Mouse (Mus musculus): ENCODE results near the gene Elp4. TPM values are rescaled to one million over a fixed set of nuclear protein-coding genes. Genes with fewer than 3 reads are reported as not detected.

The Elp4 gene
- polyA plus RNA-seq, 3 experiments from 2014 or later = 8.8 to 16.9 (median 13.6) TPM

DNA sequence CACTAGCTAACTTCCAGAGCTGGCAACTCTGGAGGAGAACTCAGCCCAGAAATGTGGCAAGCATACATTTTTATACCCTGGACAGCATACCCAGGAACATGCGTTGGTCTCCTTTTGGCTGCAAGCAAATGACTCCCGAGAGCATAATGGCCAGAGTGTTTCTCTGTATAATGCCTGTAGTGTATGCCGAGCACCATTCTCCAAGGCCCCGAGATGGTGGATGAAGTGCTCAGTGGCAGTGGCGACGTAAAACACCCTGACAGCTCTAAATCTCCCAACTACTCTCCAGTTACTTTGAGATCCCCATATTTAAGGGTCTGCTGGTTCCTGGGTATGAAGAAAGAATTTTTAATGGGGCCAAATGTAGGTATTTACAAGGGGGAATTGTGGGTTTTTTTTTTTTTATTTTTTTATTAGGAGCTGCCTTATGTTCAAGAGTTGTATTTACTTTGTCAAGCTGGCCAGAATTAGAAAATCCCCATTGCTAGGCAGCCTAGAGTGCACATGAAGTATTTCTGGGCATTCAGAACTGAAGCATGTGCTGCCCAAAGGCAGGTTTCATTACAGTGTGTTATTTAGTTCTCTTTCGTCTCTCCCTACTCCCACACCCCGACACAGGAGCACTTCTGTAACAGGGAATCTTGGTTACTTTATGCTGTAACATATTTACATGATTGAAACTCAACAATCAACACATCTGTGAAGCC, 188.8 kb downstream of the Elp4 start:
- no peak for ATAC-seq

- no peak for ATAC-seq
Observed at GRCm38 (mm10) chr2:105710511-105710910, 193.9 kb downstream of the Elp4 start.

DNA sequence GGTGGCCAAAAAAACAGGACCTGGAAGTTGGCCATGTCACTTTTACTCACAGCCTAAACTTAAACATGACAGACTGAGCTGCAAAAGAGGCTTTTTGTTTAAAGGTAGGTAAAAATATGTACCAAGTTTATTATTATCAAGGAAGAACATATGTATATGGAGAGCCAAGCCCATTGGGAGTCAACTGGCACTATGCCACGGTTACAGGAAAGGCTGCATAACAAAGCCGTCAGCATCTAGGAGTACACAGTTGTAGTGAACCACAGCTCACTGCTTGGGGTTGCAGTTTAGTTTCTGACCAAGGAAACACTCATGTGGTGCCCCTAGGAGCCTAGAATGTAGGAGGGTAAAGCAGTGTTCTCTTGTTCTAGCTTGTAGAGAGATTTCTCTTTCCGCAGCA, 195.2 kb downstream of the Elp4 start:
- ATAC-seq = no peak

GRCm38 (mm10) chr2:105705320-105705719, 199.0 kb downstream of the Elp4 start:
- no peak for ATAC-seq

DNA sequence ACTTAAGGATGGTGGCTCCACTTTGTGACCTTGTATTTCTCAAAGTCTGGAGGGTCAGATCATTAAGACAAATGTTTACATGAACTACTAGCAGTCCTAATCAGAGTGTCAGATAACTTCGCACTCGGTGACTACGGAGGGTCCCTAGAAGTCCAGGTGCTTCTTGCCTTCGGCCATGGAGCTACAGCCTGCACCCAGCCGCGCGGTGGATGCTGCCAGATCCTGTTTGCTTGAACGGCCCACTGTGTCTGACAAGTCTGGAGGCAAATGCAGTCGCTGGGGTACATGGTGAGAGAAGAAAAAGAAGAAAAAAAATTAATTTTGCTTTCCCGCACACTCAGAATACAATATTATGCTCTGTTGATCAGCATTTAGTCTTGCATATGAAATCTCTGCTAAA, 201.8 kb downstream of the Elp4 start:
- no peak for ATAC-seq

DNA sequence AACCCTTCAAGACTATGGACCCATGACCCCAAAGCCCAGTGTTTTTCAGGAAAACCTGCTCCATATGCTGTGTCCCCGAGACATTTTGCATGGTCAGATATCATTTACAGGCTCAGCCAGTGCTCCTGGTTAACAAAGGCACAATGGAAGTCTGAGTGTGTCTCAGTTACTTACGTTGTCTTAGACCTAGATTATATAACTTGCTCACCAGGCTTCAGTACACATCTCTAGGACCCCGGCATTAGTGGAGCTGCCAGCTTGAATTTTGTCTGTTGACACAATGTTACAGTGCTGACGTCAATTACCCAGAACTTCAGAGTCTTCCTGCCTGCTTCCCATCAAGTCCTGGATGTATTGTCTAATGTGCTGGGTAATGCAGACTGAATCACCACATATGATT, 202.6 kb downstream of the Elp4 start:
- no peak for ATAC-seq

GRCm38 (mm10) chr2:105698631-105699030, 205.7 kb downstream of the Elp4 start:
- ATAC-seq = no peak

- ATAC-seq = no peak
Observed at GRCm38 (mm10) chr2:105697741-105698140, 206.6 kb downstream of the Elp4 start.

DNA sequence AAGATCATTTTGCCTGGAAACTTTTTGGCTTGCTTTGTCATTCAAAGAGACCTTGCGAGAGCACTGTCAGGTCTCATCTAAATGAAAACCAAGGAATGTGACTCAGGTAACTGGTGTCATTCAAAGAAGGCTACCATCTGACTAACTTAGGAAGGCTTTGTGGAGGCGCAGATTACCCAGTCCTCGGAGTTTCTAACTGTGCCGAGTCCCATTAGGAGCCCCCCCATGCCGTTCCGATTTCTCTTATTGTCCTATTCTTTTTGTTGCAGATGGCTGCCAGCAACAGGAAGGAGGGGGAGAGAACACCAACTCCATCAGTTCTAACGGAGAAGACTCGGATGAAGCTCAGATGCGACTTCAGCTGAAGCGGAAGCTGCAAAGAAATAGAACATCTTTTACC, 213.1 kb downstream of the Elp4 start:
- ATAC-seq = no peak

DNA sequence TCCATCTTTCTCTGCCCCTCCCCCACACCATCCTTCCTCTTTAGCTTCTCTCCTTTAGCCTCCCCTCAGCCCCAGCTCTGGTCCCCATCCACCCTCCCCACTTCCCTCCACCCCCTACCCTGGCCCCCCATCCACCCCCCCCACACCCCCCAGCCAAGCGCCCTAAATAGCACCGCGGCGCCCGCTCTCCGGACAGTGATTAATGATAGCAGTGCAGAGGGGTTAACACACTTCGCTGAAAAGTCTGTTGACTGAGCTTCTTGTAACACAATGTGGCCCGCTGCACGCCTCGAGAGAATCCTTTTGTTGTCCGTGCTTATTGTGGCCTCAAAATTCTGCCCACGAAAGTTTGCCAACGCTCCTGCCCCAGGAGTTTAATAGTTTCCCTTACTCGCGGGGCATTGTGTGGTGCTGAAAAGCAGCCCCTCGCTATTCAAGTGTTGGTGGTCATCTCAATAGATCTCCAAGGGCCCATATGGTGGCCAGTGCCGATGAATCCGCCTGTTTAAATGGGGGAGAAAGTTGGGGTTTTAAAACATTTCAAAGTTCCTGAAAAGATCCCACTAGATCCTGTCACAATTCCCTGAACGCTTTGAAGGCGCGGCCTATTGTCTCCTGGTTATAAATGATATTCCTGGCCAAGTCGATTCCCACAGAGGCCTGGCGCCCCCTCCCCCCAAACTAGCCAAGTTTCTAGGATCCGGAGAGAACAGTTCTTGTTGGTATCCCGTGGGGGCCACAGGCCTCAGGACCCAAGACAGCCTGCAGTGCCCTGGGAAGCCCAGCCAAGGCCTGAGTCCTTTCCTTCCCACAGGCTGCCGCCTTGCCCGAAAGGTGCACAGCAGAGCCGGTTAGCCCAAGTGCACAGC, 214.4 kb downstream of the Elp4 start:
- ATAC-seq = no peak

DNA sequence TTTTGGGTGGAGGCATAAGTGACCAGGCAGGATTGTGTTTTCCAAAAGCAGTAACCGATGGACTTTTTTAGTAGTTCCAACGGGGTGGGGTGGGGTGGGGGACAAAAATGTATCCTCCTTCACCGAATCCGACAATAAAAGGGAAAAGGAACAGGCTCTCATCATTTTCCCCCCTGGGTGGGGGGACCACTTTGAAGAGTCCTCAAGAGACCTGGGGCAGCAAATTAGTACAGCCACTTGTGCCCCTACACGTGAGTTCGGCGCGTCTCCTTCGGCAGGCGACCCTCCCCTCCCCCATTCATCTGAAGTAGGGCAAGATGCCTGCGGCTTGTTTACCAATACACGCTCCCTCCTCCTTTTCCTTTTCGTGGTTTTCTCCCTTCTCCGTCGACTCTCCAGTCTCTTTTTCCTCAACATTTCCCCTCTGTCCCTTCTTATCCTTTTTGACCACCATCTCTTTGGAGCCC, 215.0 kb downstream of the Elp4 start:
- no peak for ATAC-seq

DNA sequence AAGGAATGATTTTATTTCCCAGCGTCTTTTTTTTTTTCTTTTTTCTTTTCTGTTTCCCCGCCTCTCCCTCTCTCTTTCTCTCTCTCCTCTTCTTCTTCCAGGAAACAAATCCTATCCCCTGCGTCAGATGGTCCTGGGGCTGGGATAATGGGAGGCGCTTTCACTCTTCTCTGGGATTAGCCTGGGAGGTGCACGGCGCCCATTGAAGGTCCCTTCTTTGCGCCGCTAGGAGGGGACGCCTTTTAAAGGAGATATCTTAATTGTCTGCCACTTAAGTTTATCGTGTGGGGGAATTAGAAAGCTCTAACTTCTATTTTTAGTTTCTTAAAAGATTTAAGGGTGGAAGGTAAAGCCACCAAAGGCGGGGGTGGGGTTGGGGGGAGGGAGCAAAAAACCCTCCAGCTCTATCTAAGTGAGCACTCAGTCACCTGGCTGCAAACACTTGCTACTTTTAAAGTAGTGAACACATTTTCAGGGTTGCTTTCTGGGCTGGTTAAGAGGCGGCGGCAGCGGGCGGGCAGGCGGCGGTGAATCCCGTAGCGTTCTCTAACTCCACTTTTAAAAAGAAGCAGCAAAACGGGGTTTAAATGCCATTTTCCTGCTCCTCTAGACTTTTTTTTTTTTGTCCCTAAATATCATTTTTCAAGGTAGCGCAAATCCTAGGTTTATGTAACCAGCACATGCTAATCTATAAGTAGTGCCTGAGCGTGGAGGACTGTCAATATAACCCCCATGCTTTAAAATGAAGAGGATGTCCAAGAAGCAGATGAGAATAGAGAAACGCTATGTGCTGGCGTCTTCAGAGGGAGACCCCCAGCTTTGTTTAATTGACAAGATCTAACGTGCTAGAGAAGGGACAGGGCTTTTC, 215.7 kb downstream of the Elp4 start:
- ATAC-seq = no peak

DNA sequence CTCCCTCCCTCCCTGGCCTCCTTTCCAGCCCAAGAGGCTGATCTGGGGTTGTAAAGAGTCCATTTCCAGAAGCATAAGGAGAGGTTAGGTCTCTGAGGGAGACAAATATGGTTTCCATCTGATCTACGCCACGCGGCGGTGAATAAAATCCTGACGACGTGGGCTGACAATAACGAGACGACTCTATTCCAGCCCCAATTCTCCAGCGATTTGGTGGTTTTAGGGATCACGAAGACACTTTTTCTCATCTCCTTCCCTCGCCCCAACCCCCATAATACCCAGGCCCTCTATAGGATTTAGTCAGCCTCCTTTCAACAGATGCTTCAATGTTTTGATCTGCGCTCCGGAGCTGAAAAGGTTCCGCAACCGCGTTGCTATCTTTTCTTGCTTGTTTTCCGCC, 216.4 kb downstream of the Elp4 start:
- no peak for ATAC-seq

DNA sequence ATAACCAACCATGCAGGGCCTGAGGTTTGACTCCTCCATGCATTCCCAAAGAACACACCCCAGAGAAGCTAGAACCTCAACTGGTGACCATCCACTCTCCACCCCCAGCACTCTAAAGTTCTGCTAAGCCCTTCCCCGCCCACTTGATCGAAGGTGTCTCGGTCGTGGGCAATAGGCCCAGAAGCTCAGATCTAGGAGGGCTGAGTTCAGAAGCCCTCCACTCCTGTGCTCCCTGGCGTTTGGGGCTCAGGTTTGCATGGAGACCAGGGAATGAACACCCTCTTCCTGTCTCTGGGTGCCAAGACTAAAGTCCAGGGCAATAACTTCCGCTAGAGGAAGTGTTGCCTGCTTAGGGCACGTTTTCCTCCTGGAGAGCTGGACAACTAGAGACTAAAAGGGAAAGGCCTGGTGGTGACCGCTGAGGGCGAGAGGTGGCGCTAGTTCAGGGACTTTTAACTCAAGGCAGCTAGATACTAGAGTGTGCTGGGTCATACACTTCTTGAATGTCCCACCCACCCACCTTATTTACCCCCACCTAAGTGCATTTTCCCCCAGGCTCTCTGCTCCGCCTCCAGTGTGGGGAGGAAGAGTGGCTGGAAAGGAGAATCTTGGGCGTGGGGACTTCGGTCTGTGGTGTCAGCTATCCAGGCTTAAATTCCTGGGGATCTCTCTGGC, 216.9 kb downstream of the Elp4 start:
- no peak for ATAC-seq

DNA sequence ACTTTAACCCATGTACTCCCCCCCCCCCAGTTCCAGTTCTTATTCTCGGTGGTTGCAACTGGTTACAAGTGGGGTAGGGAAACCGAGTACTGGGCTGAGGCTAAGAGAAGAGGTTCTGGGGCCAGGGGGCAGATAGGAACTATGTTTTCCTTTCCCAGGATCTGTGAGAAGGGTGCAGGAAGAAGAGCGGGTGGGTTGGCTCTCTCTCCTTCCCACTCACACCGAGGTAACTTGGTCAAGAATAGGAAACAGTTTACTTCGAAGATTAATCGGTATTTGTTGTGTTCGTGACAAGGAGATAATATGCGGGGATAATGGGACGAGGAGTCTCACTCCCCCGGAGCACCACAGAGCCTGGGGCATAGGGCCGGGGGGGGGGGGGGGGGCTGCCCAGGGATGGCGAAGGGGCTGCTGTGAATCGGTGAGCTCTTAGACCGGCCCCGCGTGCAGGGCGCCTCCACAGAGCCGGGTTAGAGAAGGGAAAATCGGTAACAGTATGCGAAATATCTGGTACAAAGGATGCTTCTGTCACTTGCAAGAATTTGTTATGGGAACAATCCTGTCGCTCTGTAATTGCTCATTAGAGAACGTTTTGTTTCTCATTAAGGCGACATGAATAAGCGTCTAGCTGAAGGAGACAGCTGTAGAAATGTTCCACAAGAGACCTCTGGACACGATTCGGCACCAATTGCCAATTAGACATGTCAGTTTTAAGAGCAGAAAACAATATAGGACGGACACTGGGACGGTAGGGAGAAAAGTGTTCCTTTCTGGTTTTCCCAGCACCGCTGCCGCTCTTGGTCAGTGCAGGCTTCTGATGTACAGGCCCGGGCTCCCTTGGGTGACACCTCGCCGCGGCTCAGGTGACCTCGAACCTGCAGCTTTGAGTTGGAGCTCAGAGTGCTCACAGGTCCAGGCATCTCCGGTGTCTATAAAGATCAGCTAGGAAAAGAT, 217.7 kb downstream of the Elp4 start:
- no peak for ATAC-seq

DNA sequence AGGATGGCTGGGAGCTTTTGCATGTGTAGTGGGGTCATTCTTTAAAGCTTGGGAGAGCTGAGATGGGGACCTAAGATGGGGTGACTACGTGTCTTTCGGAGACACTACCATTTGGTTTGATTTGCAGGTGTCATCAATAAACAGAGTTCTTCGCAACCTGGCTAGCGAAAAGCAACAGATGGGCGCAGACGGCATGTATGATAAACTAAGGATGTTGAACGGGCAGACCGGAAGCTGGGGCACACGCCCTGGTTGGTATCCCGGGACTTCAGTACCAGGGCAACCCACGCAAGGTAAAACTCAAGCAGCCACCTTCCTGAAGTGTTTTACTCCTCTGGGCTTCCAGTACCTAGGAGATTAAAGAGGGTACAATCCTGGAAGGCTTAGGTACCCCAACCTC, 218.7 kb downstream of the Elp4 start:
- no peak for ATAC-seq

GRCm38 (mm10) chr2:105684991-105685650, 219.2 kb downstream of the Elp4 start:
- ATAC-seq = no peak

GRCm38 (mm10) chr2:105683771-105684410, 220.5 kb downstream of the Elp4 start:
- ATAC-seq = no peak

- peak; percentile 37 for ATAC-seq
Observed at GRCm38 (mm10) chr2:105682634-105683351, 221.6 kb downstream of the Elp4 start.
